Mouse (Mus musculus) liver, postnatal 0 days (tissue): ENCODE data around the gene Tex38.

Source experiments
- CTCF ChIP-seq: sonication (generic); IDR thresholded peaks from 2 replicates; pipeline ENCODE4 v1.5.1; 2016; ENCODE audit warnings: antibody characterized with exemption, low read depth
- EP300 ChIP-seq: IDR thresholded peaks from 2 replicates; pipeline ENCODE4 v1.6.1; 2016; ENCODE audit warnings: antibody characterized with exemption, low read depth, mild to moderate bottlenecking

GRCm38 (mm10) chr4:115732223-115732818, 48.5 kb downstream of the Tex38 start:
- TF ChIP-seq CTCF (no peak), EP300 (no peak)
